1 mouse cellular context compared by ENCODE assay signal in the genomic region with DNA sequence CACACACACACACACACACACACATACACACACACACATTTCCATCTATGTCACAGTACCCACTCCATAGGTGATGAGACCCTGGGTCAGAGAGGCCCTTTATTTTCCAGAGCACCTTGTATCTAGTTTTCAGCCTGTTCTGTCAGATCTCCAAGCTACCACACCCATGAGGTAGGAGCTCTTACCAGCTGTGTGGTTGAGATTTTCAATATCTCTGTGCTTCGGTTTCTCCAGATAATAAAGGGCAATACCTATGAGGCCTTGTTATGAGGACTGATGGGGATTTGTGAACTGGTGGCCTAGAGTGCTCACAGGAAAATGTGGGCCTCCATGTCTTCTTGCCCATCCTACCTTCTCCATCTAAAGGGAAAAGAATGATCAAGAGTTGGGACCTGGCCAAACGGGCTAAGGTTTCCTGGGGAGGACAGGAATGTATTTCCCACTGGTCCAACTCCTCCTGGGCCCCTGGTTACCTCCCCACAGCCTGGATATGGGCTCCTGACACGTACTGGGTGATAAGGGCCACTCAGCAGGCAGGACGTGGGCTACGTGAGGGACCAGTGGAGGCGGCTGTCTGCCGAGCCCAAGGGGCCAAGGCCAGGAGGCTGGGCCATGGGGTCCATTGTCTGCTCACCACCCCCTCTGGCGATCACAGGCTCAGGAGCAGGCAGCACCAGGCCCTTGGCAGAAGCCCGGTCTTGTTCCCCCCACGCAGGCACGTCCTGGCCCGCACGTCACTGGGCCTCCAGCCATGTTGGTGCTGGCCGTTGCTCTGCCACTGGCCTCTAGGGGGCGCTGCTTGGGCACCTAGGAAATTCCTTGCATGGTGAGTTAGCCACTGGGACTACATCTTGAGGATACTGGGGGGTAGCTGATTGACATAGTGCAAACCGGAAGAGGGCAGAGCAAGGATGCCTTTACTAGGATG.
A peak's percentile ranks its signal among the peaks of the same experiment; 100 is the strongest.
TF ChIP-seq lines count a peak whose summit lies in the region.

No protein-coding gene starts in this region.

TF ChIP-seq in MEL, 35 proteins besides CTCF, POLR2A, EP300 and RAD21 (continued from another document):
- TF ChIP-seq UBTF (IDR thresholded peaks at IDR 0.05; ENCODE audit: borderline replicate concordance, insufficient read depth, low read depth, low read length) (no peak), TAL1 (IDR thresholded peaks at IDR 0.05; ENCODE audit: low read length) (no peak), MAX (IDR thresholded peaks at IDR 0.05; ENCODE audit: low read length) (no peak), E2F4 (IDR thresholded peaks at IDR 0.05; ENCODE audit: borderline replicate concordance, low read depth, low read length) (no peak), BHLHE40 (IDR thresholded peaks at IDR 0.05; ENCODE audit: borderline replicate concordance, low read depth, low read length) (no peak), SMC3 (IDR thresholded peaks at IDR 0.05; ENCODE audit: low read depth, low read length) (peak; percentile 25; the same call in 1 of the 2 replicates), TBP (IDR thresholded peaks at IDR 0.05; ENCODE audit: low read depth, low read length) (no peak)
